Mouse (Mus musculus): ENCODE measurements around the gene Kansl1l. TPM values are rescaled to one million over a fixed set of nuclear protein-coding genes. Genes with fewer than 3 reads are reported as not detected.

The Kansl1l gene
- polyA plus RNA-seq, 1 experiment from 2014 or later = 8.7 TPM

GRCm38 (mm10) chr1:66839135-66839534 is 21.8 kb upstream of the Kansl1l start:
- H3K36me3 ChIP-seq = peaks cover 80% of the 10 kb centered on the region
- H3K9ac ChIP-seq = no peak overlapping the region
- H3K27ac ChIP-seq (replicated peaks) = peak overlapping the region; percentile 84
- peaks cover 25% of the 10 kb centered on the region for H3K4me1 ChIP-seq
- no peaks in the 10 kb centered on the region for H3K9me3 ChIP-seq
- no peak for ATAC-seq (ENCODE audit: extremely low read depth, insufficient number of reproducible peaks, low FRiP score, low TSS enrichment)
- 70% methylated on average over 1 of the region's 1 CpGs for WGBS
- H3K4me3 ChIP-seq = no peak overlapping the region
- no peak overlapping the region for H3K4me2 ChIP-seq
- H3K27me3 ChIP-seq (replicated peaks) = no peaks in the 10 kb centered on the region

GRCm38 (mm10) chr1:66838184-66839042 is 21.1 kb upstream of the Kansl1l start:
- H3K9ac ChIP-seq = no peak overlapping the region
- WGBS = 55% methylated on average over 16 of the region's 16 CpGs
- no peak overlapping the region for H3K4me2 ChIP-seq
- no peaks in the 10 kb centered on the region for H3K27me3 ChIP-seq (replicated peaks)
- H3K9me3 ChIP-seq = no peaks in the 10 kb centered on the region
- H3K4me3 ChIP-seq = no peak overlapping the region
- ATAC-seq (ENCODE audit: extremely low read depth, insufficient number of reproducible peaks, low FRiP score, low TSS enrichment) = no peak
- H3K4me1 ChIP-seq = peaks cover 25% of the 10 kb centered on the region
- H3K36me3 ChIP-seq = peaks cover 85% of the 10 kb centered on the region
- peak overlapping the region; percentile 84; the same call in 1 of the 2 replicates for H3K27ac ChIP-seq (replicated peaks)

GRCm38 (mm10) chr1:66837207-66837606 is 19.8 kb upstream of the Kansl1l start:
- Histone ChIP-seq H3K27ac (replicated peaks) (no peak overlapping the region), H3K9ac (no peak overlapping the region), H3K4me3 (no peak overlapping the region), H3K4me2 (no peak overlapping the region), H3K27me3 (replicated peaks) (no peaks in the 10 kb centered on the region), H3K9me3 (no peaks in the 10 kb centered on the region), H3K4me1 (peaks cover 25% of the 10 kb centered on the region), H3K36me3 (peaks cover 85% of the 10 kb centered on the region)
- no peak for ATAC-seq (ENCODE audit: extremely low read depth, insufficient number of reproducible peaks, low FRiP score, low TSS enrichment)
- WGBS = 81% methylated on average over 3 of the region's 3 CpGs

DNA sequence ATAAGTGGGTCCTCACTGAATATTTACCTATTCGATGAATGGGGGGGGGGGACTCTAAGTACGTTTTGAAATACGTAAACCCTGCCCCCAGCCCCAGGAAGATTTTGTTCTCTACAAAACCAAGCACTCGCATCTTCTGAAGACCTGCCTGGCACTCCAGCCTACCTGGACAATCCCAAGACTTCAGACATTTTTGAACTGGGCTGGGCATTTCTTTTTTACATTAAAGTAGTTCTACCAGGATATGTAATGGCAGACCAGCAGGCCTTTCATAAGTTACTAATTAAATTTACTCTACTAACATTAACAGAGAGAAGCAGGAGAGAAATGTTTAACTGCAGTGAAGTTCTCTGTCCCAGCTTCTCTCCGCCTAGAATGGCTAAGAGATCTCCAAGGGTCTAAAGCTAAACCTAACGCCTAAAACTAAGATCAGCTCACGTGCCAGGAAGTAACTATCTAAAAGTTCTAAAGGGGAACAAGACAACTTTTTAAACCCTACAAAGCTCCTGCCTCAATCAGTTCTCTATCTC is 15.3 kb upstream of the Kansl1l start:
- ATAC-seq (ENCODE audit: extremely low read depth, insufficient number of reproducible peaks, low FRiP score, low TSS enrichment) = no peak
- Histone ChIP-seq H3K4me2 (no peak overlapping the region), H3K27ac (replicated peaks) (no peak overlapping the region), H3K9ac (no peak overlapping the region), H3K36me3 (peaks cover 79% of the 10 kb centered on the region), H3K4me1 (no peaks in the 10 kb centered on the region), H3K9me3 (no peaks in the 10 kb centered on the region), H3K27me3 (replicated peaks) (no peaks in the 10 kb centered on the region), H3K4me3 (no peak overlapping the region)
- WGBS = 83% methylated on average over 7 of the region's 7 CpGs

DNA sequence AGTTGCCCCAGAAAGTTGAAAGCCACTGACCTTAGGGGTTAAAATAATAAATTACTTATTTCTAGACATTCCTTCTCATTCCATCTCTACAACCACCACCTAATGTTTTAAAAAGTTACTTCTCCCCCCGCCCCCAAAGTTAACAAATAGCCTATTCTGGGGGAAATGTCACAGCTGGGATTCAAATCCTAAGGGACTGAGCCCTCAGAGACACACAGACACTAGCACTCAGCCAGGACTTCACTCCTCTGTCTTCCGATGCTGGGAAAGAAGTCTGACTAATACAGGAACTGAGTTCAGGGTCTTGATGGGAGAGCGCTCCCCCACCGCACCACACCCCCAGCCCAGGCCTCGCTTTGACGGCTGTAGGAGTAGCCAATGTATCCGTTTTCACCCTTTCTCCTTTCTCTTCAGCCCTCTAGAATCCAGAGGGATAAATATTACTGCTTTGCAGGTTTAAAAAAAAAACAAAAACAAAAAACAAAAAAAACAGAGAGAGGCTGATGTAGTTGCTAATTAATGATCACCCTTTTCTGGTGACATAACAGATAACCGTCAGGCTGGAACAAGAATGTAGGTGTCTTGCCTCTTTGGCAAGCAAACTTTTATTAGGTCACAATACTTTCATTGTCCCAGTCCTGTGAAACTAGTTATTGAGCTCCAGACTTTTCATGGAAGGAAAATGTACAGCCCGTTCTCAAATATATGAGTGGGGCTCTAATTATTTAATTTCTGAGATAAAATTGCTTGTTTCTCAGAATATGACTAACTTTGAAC is 14.7 kb upstream of the Kansl1l start:
- Histone ChIP-seq H3K4me2 (no peak overlapping the region), H3K9ac (no peak overlapping the region), H3K27ac (replicated peaks) (no peak overlapping the region), H3K4me1 (peaks cover 5% of the 10 kb centered on the region; the same call in 1 of the 2 replicates), H3K27me3 (replicated peaks) (no peaks in the 10 kb centered on the region), H3K4me3 (no peak overlapping the region), H3K9me3 (no peaks in the 10 kb centered on the region), H3K36me3 (peaks cover 73% of the 10 kb centered on the region)
- no peak for ATAC-seq (ENCODE audit: extremely low read depth, insufficient number of reproducible peaks, low FRiP score, low TSS enrichment)
- 73% methylated on average over 9 of the region's 9 CpGs for WGBS

- no peaks in the 10 kb centered on the region for H3K9me3 ChIP-seq
- no peak for ATAC-seq (ENCODE audit: extremely low read depth, insufficient number of reproducible peaks, low FRiP score, low TSS enrichment)
- H3K36me3 ChIP-seq = peaks cover 60% of the 10 kb centered on the region
- WGBS = 81% methylated on average over 9 of the region's 9 CpGs
- H3K9ac ChIP-seq = no peak overlapping the region
- peaks cover 7% of the 10 kb centered on the region; the same call in 1 of the 2 replicates for H3K4me1 ChIP-seq
- H3K4me3 ChIP-seq = no peak overlapping the region
- no peaks in the 10 kb centered on the region for H3K27me3 ChIP-seq (replicated peaks)
- H3K4me2 ChIP-seq = no peak overlapping the region
- no peak overlapping the region for H3K27ac ChIP-seq (replicated peaks)
Measured at GRCm38 (mm10) chr1:66829400-66830080, 12.2 kb upstream of the Kansl1l start.

DNA sequence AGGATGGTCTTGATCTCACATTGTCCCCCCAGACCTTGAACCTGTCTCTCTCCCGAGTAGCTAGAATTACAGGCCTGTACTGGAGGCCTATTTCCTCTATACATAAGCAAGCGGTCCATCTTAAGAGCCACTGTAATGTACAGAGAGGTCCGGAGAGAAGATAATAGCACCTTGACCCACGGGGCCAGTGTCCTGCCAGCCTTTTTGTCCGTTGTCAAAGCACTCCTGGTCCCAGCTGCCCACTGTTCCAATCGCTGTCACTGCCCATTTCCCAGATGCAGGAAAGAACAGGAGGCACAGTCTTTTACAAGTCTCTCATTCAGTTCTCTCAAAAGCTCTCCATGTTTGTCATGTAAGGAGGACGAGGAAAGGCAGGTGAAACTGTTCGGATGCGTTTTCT is 4.6 kb upstream of the Kansl1l start:
- no peak for ATAC-seq (ENCODE audit: extremely low read depth, insufficient number of reproducible peaks, low FRiP score, low TSS enrichment)
- Histone ChIP-seq H3K4me3 (no peak overlapping the region), H3K9ac (no peak overlapping the region), H3K4me1 (peaks cover 15% of the 10 kb centered on the region), H3K27me3 (replicated peaks) (no peaks in the 10 kb centered on the region), H3K4me2 (no peak overlapping the region), H3K36me3 (peaks cover 13% of the 10 kb centered on the region), H3K9me3 (no peaks in the 10 kb centered on the region), H3K27ac (replicated peaks) (no peak overlapping the region)
- 78% methylated on average over 9 of the region's 9 CpGs for WGBS

- 12% methylated on average over 7 of the region's 7 CpGs for WGBS
- Histone ChIP-seq H3K27me3 (replicated peaks) (no peaks in the 10 kb centered on the region), H3K27ac (replicated peaks) (no peak overlapping the region), H3K4me2 (no peak overlapping the region), H3K9ac (0 out of 2 replicates have a peak overlapping the region, but pooled peaks have one; percentile 28), H3K36me3 (peaks cover 9% of the 10 kb centered on the region), H3K4me3 (no peak overlapping the region), H3K9me3 (no peaks in the 10 kb centered on the region), H3K4me1 (peaks cover 14% of the 10 kb centered on the region)
- no peak for ATAC-seq (ENCODE audit: extremely low read depth, insufficient number of reproducible peaks, low FRiP score, low TSS enrichment)
Measured at GRCm38 (mm10) chr1:66820241-66820640, 2.9 kb upstream of the Kansl1l start.

DNA sequence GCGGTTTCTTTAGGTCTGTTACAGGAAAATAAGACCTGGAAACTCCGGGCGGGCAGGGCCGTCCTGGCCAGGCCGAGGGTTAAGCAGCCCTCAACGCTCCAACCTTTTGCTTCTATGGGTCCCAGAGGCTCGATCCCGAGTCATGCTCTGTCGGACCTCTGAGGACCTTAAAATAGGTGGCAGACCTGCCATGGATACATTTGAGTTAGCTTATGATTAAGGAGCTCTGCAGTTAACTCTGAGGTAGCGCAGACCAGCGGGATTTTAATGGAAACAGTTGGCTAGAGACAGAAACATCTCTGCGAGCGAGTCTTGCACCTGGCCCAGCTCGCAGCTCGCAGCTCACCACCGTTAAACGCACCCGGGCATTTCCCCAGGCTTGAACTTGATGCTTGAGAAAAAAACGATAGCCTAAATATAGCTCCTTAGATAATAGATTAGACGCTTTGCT is 528 bp upstream of the Kansl1l start:
- Histone ChIP-seq H3K4me1 (peaks cover 23% of the 10 kb centered on the region), H3K4me2 (peak overlapping the region; percentile 85), H3K9me3 (no peaks in the 10 kb centered on the region), H3K9ac (peak overlapping the region; percentile 95), H3K27me3 (replicated peaks) (no peaks in the 10 kb centered on the region), H3K36me3 (no peaks in the 10 kb centered on the region), H3K27ac (replicated peaks) (peak overlapping the region; percentile 97), H3K4me3 (peak overlapping the region; percentile 87)
- under 1% methylated on average over 20 of the region's 20 CpGs for WGBS
- ATAC-seq (ENCODE audit: extremely low read depth, insufficient number of reproducible peaks, low FRiP score, low TSS enrichment) = no peak

DNA sequence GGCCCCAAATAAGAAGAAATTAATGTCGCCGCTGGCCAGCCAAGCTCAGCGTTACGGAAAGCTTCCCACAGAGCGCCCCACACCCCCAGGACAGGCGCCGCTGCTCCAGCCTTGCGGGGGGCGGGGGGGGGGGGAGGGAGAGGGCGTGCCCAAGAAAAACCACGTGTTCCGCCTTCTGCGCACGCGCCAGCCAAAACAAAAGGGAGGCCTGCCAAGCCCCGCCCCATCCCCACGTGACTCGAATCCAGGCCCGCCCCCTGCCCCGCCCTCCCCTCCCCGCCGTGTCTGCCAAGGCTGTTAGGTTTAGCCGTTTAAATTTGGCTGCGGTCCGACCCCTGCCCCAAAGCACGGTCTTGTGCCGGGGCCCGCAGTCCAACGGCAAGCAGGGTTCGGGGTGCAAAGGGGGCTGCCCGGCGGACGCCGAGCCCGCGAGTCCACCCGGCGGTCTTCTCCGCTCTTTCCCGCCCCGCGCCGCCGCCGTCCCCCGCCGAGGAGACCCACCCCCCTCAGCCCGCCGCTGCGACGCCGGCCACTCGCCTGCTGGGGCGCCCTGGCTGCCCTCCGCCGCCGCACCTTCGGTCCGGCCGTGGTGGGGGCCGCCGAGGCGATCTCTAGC is 417 bp downstream of the Kansl1l start:
- peak overlapping the region; percentile 87 for H3K4me3 ChIP-seq
- WGBS = 1% methylated on average over 53 of the region's 63 CpGs
- peak overlapping the region; percentile 95 for H3K9ac ChIP-seq
- H3K36me3 ChIP-seq = no peaks in the 10 kb centered on the region
- H3K27ac ChIP-seq (replicated peaks) = peak overlapping the region; percentile 97
- ATAC-seq (ENCODE audit: extremely low read depth, insufficient number of reproducible peaks, low FRiP score, low TSS enrichment) = peak; percentile 83
- no peaks in the 10 kb centered on the region for H3K27me3 ChIP-seq (replicated peaks)
- peak overlapping the region; percentile 85 for H3K4me2 ChIP-seq
- H3K9me3 ChIP-seq = no peaks in the 10 kb centered on the region
- H3K4me1 ChIP-seq = peaks cover 23% of the 10 kb centered on the region

Measured in heart, embryonic 13.5 days (tissue).